Mouse (Mus musculus): ENCODE data around the gene Gm28308.

Gene Gm28308

GRCm38 (mm10) chr6:52182030-52182429, 31.1 kb downstream of the Gm28308 start:
- DNase-seq = no peak

- no peak for DNase-seq
Observed at GRCm38 (mm10) chr6:52180726-52181125, 32.4 kb downstream of the Gm28308 start.

DNA sequence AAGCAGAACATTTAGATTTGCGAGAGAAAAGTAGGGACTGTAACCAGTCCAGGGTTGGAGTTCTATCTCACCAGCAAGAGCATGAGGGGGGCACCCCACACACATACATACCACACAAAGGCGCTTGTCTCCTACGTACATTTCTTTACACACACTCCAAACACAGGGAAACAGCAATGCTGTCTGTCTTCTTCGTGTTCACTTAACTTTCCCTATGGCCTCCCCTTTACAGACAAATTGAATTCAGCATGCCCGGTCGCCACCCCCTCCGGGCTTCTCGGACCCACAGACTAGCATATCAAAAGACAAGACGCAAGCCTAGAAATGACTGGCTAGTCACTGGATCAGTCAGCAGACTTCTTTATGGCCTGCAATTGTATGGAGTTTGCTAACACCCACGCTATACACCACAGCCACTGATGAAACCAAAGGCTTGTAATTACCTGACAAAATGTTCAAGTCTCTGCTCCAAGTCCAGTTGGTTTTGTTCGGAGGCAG, 32.9 kb downstream of the Gm28308 start:
- DNase-seq = no peak

DNA sequence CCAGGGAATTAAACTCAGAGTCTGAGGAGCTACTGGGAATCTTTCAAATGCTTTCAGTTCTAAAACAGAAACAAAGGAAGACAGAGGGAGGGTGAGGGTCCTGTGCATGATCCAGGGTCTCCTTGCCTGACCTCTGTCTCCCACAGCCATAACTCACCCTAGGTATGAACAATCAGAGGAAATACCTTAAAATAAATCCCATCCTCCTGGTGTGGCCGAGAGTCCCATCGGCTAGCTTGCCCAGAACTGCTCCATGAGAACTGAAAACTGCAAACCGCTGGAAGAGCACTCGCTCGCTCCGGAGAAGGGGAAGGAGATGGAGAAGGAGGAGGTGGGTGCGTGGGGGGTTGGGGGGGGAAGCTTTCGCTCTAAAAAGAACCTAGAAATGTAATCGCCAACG, 33.4 kb downstream of the Gm28308 start:
- no peak for DNase-seq

DNA sequence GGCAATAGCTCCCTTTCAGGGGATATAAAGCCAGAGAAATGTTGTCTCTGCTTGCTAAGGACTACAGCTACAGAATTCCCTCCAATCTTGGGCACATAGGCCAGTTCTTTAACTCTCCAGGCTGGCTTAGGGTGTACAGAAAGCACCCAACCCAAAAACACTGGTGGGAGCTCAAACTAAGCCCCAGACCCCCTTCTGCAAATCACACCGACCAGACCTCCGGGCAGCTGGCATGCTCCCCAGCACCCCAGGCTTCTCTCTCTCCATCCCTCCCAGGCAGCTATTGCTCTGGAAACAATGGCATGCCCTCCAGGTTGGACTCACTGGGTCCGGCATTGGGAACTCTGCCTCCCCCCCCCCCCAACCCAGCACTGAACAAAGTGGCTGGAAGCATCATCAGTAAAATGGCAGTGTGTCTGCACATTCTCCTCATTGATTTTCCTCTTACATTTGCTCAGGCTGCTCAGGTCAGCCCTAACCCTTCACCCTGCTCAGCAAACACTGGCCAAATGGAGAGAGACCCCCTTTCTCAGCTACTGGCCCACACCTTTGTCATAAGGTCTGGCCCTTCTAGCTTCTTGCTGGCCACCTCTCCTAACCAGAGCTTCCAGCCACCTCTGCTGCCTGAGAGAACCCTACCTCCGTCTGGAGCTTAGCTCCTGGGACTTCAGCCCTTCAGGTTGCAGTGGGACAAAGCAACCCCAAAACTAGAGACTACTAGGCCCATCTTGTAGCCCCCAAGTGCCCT, 34.0 kb downstream of the Gm28308 start:
- no peak for DNase-seq

- no peak for DNase-seq
Observed at GRCm38 (mm10) chr6:52177806-52178205, 35.3 kb downstream of the Gm28308 start.

DNA sequence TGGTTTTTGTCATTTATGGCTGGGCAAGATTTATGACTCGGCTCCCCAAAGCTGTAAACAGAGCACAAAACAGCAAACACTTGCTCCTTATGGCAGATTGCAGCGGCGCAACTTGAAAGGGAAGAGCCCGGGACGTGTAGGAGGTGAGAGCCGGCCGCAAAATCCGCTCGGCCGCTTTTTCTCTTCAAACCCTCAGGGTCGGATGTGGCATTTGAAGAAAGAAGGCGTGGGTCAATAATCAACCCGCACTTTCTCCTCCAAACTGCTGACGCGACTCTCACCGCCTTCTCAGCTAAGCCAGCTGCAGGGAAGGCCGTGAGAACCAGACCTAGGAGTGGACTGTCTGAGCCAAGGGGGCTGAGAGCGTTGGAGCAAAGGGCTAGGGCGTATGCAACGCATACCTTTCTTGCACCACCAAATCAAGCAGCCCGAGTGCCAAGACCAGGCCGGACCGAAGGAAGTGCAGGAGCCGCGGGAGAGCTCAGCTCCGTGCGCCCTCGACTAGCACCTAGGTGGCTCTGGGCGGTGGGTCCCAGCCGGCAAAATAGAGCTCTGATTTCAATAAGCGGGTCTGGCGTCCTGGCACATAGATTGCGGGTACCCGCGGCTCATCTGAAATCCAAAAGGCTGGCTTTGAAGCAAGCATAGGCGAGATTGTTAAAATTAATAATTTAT, 35.9 kb downstream of the Gm28308 start, which contains the start of gene 5730596B20Rik:
Gene 5730596B20Rik (plus strand): TSS at position 438 of the 675 bp plus-strand sequence.
- DNase-seq = no peak

GRCm38 (mm10) chr6:52176391-52176790, 36.7 kb downstream of the Gm28308 start:
- DNase-seq = no peak

GRCm38 (mm10) chr6:52175864-52176263, 37.3 kb downstream of the Gm28308 start:
- DNase-seq = no peak

- DNase-seq = no peak
Observed at GRCm38 (mm10) chr6:52174968-52175751, 38.0 kb downstream of the Gm28308 start.

DNA sequence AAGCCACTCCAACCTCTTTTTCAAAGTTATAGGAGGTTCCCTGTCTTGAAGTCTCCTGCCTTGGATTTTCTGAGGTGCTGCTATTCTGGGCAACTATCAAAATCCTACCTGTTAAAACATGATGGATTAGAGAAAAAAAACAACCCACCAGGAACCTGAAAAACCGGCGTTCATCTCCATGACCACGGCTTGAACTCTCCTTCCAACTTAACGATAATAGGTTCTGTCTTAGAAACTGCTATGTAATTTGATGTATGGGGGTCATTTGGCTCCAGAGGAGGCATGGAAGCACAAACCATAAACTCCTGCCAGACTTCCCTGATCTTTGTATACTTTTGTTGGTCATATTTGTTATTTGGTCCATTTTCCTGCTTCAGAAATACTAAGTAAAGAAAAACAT, 39.5 kb downstream of the Gm28308 start:
- DNase-seq = no peak

- DNase-seq = no peak
Observed at GRCm38 (mm10) chr6:52172501-52172900, 40.6 kb downstream of the Gm28308 start.

GRCm38 (mm10) chr6:52171938-52172337, 41.2 kb downstream of the Gm28308 start:
- no peak for DNase-seq

- DNase-seq = no peak
Observed at GRCm38 (mm10) chr6:52171331-52171730, 41.8 kb downstream of the Gm28308 start.

DNA sequence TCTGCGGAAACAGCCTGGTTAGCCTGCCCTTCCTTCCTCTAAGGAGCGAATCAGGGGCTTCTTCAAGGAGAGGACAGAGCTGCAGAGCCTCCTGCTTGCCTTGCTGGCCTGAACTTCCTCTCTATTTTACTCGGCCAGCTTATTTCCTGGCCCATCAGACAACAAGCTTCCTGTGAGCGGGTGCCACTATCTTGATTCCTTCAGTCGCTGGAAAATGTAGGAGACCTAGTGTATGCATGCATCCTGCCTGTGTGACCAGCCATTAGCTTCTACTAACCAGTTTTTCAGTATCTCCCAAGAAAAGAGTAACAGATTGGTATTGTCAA, 42.3 kb downstream of the Gm28308 start:
- no peak for DNase-seq

GRCm38 (mm10) chr6:52170166-52170897, 42.8 kb downstream of the Gm28308 start:
- no peak for DNase-seq

- no peak for DNase-seq
Observed at GRCm38 (mm10) chr6:52169499-52170165, 43.5 kb downstream of the Gm28308 start.

GRCm38 (mm10) chr6:52168191-52169055, 44.7 kb downstream of the Gm28308 start:
- no peak for DNase-seq

DNA sequence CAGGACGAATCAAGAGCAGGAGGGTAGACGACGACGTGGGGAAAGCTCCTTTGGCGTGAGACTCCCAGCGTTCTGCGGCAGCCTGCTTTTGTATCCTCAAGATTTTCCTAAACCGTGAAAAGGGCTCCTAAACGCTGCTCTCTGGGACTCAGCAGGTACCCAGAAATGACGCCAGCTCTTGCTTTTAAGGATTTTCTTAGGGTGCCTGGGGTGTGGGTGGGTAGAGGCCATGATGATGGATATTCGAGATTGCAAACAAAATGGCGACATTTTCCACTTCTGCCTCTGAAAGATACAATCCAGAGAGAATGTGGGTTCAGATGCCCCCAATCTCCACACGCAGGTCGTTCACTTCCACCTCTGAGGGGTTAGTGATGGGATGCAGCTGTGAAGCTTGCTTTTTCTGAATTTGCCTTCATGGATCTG, 45.4 kb downstream of the Gm28308 start:
- DNase-seq = no peak

- DNase-seq = no peak
Observed at GRCm38 (mm10) chr6:52167176-52167575, 46.0 kb downstream of the Gm28308 start.

DNA sequence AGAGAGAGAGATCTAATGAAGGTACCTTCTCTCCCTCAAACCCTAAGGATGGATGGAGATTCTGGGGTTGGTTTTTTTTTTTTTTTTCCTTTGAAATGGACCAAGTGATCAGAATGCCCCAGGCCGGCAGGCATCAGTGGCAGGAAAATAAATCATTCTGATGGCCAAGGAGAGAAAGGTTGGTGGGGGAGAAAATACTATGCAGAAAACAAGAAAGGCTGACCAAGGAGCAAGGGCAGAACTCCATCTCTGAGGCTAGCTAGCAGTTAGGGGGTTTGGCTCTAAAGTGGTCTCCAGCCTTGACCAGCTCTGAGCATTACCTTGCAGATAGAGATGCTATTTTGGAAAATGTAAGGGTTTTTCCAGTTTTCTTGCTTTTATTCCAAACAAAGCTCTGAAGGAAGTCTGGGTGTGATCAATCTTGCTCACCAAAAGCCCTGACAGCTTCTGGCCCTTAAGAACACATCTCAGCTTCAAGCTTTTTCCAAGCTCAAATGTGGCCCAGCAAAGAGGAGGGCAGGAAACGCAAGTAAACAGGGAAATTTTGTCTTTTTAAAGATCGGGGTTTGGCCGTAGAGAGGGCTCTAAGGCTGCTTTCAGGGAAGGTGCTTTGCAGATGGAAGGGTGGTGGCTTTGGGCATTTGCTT, 46.6 kb downstream of the Gm28308 start:
- no peak for DNase-seq
